Mouse (Mus musculus) cerebellum, adult 2 months (tissue): ENCODE data around the gene Csgalnact2. TPM values are rescaled to one million over a fixed set of nuclear protein-coding genes. Genes with fewer than 3 reads are reported as not detected.

Experiments used
- DNase-seq, 2 experiments: peaks; one replicate each; pipeline ENCODE4 v3.0.0; 2021
- H3K27ac ChIP-seq: fragments of 200-500 bp; 2 replicates; pipeline ENCODE4 v1.5.1; 2012; ENCODE audit warnings: low read length, control low read depth, inconsistent platforms; ENCODE audit not compliant: insufficient read depth
- H3K27me3 ChIP-seq: fragments of 200-500 bp; 2 replicates; pipeline ENCODE4 v1.6.1; 2012; ENCODE audit warnings: inconsistent platforms, mild to moderate bottlenecking, low read length, moderate library complexity; ENCODE audit not compliant: control insufficient read depth, insufficient read depth
- H3K4me1 ChIP-seq: fragments of 200-500 bp; 2 replicates; pipeline ENCODE4 v1.6.1; 2011; ENCODE audit warnings: low read length; ENCODE audit not compliant: control insufficient read depth, insufficient read depth
- H3K4me3 ChIP-seq: fragments of 200-500 bp; replicated peaks from 2 replicates; pipeline ENCODE3; 2011; ENCODE audit warnings: mild to moderate bottlenecking, low read depth, low read length, control low read depth; ENCODE audit not compliant: insufficient read depth
- CTCF ChIP-seq: fragments of 200-500 bp; IDR thresholded peaks from 2 replicates; pipeline ENCODE4 v1.5.1; 2011; ENCODE audit warnings: low read depth, mild to moderate bottlenecking, control low read depth, low read length, moderate library complexity, borderline replicate concordance; ENCODE audit not compliant: insufficient read depth
- POLR2A ChIP-seq: fragments of 200-500 bp; IDR thresholded peaks from 2 replicates; pipeline ENCODE4 v1.6.1; 2011; ENCODE audit warnings: low read length, control low read depth, borderline replicate concordance; ENCODE audit not compliant: insufficient read depth
- WGBS: fragments of 180-500 bp; shearing (Covaris S2); methylation state at CpG from one replicate; pipeline ENCODE4 v1.1.7; 2018; 5-methylcytosine and 5-hydroxymethylcytosine counted together
- polyA plus RNA-seq: library from polyadenylated mRNA; depleted of rRNA; stranded (reverse); fragments of >200 nt; gene quantifications from 2 replicates; pipeline ENCODE4 v1.2.3, GENCODE M21; 2012

Csgalnact2 gene
- polyA plus RNA-seq, 1 experiment = 10.2 TPM

DNA sequence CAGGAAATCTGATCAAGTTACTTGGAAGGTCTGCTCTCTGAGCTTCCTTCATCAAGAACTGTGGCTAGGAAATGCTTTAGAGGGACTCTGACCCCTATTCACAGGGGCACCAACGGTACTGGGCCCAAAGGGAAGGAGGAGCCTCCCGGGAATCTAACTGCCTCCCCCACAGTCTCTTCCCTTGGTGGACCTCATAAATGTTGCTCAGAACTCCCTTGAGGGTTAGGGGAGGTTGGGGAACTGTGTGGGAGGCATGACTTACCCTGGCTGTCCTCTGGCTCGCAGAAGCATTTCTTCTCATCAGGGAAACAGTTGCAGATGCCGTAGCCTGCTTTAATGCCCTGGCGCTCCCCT is 35.0 kb upstream of the Csgalnact2 start:
- Histone ChIP-seq H3K27ac (no peak overlapping the region), H3K4me3 (no peak overlapping the region)

DNA sequence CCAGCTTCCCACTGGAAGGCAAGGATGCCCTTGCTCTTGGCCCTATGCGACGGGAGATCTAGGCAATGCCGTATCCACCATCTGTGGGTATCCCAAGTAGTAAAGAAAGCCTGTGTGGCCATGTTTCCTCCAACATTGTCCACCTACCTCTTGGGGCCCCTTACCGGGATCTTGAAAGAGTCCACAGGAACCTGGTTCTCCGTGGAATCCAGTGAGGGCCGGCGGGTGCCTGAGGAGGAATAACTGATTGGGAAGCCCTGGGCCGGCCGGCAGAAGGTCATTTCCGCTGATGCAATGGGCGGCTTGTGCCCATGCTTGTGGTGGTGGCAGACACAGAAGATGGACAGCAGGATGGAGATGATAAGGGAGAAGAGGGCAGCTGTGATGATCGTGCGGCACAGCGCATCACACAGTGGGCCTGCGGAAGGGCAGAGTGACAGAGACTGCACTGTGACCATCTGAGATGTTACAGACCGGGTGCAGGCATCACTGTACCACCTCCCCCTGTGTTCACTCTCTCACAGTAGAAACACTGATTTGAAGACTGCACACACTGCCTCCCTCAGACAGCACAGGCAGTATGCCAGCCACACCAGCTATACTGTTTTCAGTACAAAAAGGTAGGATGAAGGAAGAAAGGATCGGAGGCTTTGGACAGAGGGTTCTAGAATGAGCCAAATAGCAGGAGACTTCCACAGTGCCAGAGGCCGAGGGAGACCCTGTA is 34.5 kb upstream of the Csgalnact2 start:
- Histone ChIP-seq H3K4me3 (no peak overlapping the region), H3K27me3 (no peaks in the 10 kb centered on the region), H3K27ac (no peak overlapping the region), H3K4me1 (no peaks in the 10 kb centered on the region)
- 91% methylated on average over 18 of the region's 18 CpGs for WGBS
- TF ChIP-seq CTCF = no peak
- no peak for TF ChIP-seq POLR2A
- no peak for DNase-seq

More for the DNA sequence above, 35.0 kb upstream of the Csgalnact2 start:
- WGBS = 83% methylated on average over 5 of the region's 5 CpGs
- no peaks in the 10 kb centered on the region for H3K27me3 ChIP-seq
- H3K4me1 ChIP-seq = no peaks in the 10 kb centered on the region
- no peak for TF ChIP-seq CTCF
- no peak for TF ChIP-seq POLR2A
- DNase-seq = no peak

GRCm38 (mm10) chr6:118171386-118171785 is 32.4 kb upstream of the Csgalnact2 start:
- DNase-seq = no peak
- WGBS = 71% methylated on average over 7 of the region's 7 CpGs
- no peak for TF ChIP-seq POLR2A
- no peak for TF ChIP-seq CTCF
- no peaks in the 10 kb centered on the region for H3K4me1 ChIP-seq
- H3K4me3 ChIP-seq = no peak overlapping the region
- H3K27me3 ChIP-seq = no peaks in the 10 kb centered on the region
- H3K27ac ChIP-seq = no peak overlapping the region

GRCm38 (mm10) chr6:118168106-118168505 is 29.2 kb upstream of the Csgalnact2 start:
- Histone ChIP-seq H3K27ac (no peak overlapping the region), H3K27me3 (no peaks in the 10 kb centered on the region), H3K4me1 (no peaks in the 10 kb centered on the region), H3K4me3 (no peak overlapping the region)
- WGBS = 49% methylated on average over 14 of the region's 14 CpGs
- no peak for DNase-seq
- TF ChIP-seq POLR2A = no peak
- no peak for TF ChIP-seq CTCF

- no peak for TF ChIP-seq CTCF
- no peak for TF ChIP-seq POLR2A
- H3K27ac ChIP-seq = no peak overlapping the region
- WGBS = 84% methylated on average over 9 of the region's 9 CpGs
- no peaks in the 10 kb centered on the region for H3K4me1 ChIP-seq
- no peaks in the 10 kb centered on the region for H3K27me3 ChIP-seq
- DNase-seq = no peak
- no peak overlapping the region for H3K4me3 ChIP-seq
Observed at GRCm38 (mm10) chr6:118167013-118167412, 28.1 kb upstream of the Csgalnact2 start.

DNA sequence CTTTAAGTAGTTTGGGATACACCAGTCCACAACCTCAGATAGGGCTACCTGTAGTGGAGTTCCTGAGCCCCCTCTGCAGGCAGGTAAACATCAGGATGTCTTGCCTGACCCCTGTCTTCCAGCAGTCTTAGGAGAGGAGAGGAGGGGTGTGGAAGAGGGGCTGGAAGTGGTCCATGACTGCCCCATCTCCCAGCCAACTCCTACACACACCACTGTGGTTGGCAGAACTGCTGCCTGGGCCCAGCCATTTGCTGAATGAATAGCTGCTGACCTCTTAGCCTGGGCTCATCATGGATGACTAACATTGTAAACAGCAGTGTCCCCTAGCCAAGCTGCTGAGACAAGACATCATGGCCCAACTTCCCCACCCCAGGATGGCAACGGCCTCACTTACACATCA is 26.6 kb upstream of the Csgalnact2 start:
- H3K27ac ChIP-seq = no peak overlapping the region
- H3K4me1 ChIP-seq = no peaks in the 10 kb centered on the region
- WGBS = 83% methylated on average over 1 of the region's 1 CpGs
- no peak for TF ChIP-seq CTCF
- TF ChIP-seq POLR2A = no peak
- H3K4me3 ChIP-seq = no peak overlapping the region
- H3K27me3 ChIP-seq = no peaks in the 10 kb centered on the region
- DNase-seq = no peak

DNA sequence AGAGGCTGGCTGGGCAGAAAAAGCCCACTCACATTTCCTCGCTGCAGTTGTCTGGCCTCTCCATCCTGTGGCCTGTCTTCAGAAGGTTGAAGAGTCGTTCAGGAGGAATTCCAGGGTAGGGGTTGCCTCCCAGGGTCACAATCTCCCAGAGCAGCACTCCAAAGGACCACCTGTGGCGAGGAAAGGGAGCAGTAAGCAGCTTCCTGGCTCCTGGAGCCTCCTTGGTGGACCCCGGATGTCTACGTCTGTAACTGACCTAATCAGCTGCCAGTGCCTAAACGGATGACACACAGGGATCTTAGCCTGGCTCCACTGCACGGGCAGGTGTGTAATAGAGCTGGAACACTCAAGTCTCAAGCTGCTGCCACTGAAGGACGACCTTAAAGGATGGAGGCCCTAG is 25.8 kb upstream of the Csgalnact2 start:
- 59% methylated on average over 8 of the region's 8 CpGs for WGBS
- no peak for DNase-seq
- Histone ChIP-seq H3K27me3 (no peaks in the 10 kb centered on the region), H3K27ac (no peak overlapping the region), H3K4me1 (no peaks in the 10 kb centered on the region), H3K4me3 (no peak overlapping the region)
- TF ChIP-seq CTCF (no peak), POLR2A (no peak)

DNA sequence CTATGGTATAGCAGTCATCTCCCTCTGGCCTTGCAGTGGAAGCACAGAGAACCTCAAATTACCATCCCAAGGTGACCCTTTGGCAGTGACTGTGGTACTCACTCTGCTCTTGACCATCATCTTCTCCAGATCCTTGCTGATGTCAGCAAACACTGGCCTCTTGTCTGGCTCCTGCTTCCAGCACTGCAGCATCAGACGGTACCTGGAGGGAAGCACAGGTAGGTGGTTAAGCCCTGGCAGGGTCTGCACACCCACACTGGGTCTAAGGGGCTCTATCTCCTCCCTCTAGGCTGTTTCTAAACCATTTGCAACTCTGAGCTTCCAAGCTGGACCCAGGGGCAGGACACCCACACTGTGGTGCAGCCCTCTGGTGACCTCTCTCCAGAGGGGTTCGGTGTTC is 24.1 kb upstream of the Csgalnact2 start:
- no peaks in the 10 kb centered on the region for H3K27me3 ChIP-seq
- no peaks in the 10 kb centered on the region for H3K4me1 ChIP-seq
- H3K4me3 ChIP-seq = no peak overlapping the region
- H3K27ac ChIP-seq = no peak overlapping the region
- TF ChIP-seq CTCF = no peak
- TF ChIP-seq POLR2A = no peak
- no peak for DNase-seq
- 96% methylated on average over 2 of the region's 2 CpGs for WGBS
